Mouse (Mus musculus): ENCODE results near the gene Scgb1b12. TPM values are rescaled to one million over a fixed set of nuclear protein-coding genes. Genes with fewer than 3 reads are reported as not detected.
"Not testable (repeated sequence)": the region's sequence is repeated elsewhere in the genome, so short reads cannot be mapped to it uniquely, and the experiment has no call there.

Gene Scgb1b12
- not detected in 2 replicates for polyA plus RNA-seq (2015; fragmentation: Nextera tagmentation; extraction: Ambion mirVana)

DNA sequence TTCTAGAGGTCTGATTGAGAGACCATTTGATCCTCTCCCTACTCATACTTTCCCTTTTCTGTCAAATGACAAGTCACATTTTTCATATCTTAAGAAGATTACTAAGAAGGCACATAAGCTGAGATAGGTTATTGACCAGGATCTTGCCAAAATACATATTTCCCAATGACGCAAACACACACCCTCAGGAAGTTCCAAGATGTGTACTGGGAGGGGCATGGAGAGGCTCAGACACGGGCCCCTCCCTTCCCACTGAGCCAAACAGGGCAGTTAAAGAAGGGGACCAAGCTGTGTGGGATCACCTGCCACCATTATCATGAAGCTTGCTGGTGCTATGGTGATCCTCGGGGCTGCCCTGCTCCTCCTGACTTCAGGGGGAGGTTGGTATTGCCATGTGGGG, at the start of gene Scgb1b12:
Scgb1b12 (plus strand) TSS at position 301 of the 400 bp plus-strand sequence.
- WGBS (ENCODE audit: insufficient replicate concordance): 44% methylated on average over 2 of the region's 3 CpGs
- H3K4me3 ChIP-seq (ENCODE audit: low read depth, low read length); H3K36me3 ChIP-seq (ENCODE audit: control insufficient read depth, insufficient read depth); H3K4me2 ChIP-seq (ENCODE audit: low read depth, low read length); H3K9ac ChIP-seq (ENCODE audit: low read depth, low read length); H3K27me3 ChIP-seq (ENCODE audit: control insufficient read depth, insufficient read depth, low read depth, low read length); H3K4me1 ChIP-seq (ENCODE audit: control insufficient read depth, low read depth, low read length); H3K9me3 ChIP-seq (replicated peaks; ENCODE audit: control insufficient read depth, low read length); H3K27ac ChIP-seq (ENCODE audit: low read length); ATAC-seq (ENCODE audit: low read depth): not testable (repeated sequence)

DNA sequence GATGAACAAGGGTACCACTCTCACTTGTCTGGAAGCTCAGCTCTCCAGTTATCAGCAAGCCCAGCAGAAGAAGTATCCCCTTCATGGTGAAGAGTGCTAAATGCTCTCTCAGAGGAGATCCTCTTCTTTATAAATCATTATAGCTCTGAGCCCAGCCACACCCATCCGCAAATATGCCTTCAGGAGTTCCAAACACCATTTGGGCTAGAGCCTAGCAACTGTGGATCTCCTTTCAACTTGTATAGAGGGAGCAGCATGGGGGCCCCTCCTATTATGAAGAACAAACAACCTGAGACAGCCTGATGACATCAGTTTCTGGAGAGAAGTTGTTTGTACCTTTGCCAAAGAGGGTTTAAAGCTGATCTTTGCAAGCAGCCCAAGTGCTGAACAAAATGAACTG, 6.8 kb upstream of the Scgb1b12 start, which contains the start of gene Scgb2b12:
Scgb2b12 (minus strand) TSS at position 101 of the 400 bp plus-strand sequence.
- 43% methylated on average over 1 of the region's 1 CpGs for WGBS (ENCODE audit: insufficient replicate concordance)
- not testable (repeated sequence) for H3K36me3 ChIP-seq (ENCODE audit: control insufficient read depth, insufficient read depth); ATAC-seq (ENCODE audit: low read depth)

More for the DNA sequence above, 6.8 kb upstream of the Scgb1b12 start, which contains the start of gene Scgb2b12:
- not testable (repeated sequence) for H3K4me1 ChIP-seq (ENCODE audit: control insufficient read depth, low read depth, low read length); H3K4me3 ChIP-seq (ENCODE audit: low read depth, low read length); H3K9me3 ChIP-seq (replicated peaks; ENCODE audit: control insufficient read depth, low read length); H3K9ac ChIP-seq (ENCODE audit: low read depth, low read length); H3K27me3 ChIP-seq (ENCODE audit: control insufficient read depth, insufficient read depth, low read depth, low read length); H3K27ac ChIP-seq (ENCODE audit: low read length); H3K4me2 ChIP-seq (ENCODE audit: low read depth, low read length)

Other genes starting within 250 kb of the Scgb1b12 start
- not detected in 2 replicates for gene Scgb1b10, start 233.3 kb upstream of the Scgb1b12 start, polyA plus RNA-seq (2015; fragmentation: Nextera tagmentation; extraction: Ambion mirVana)
- gene Scgb2b11, start 123.0 kb upstream of the Scgb1b12 start, polyA plus RNA-seq (2015; fragmentation: Nextera tagmentation; extraction: Ambion mirVana): not detected in 2 replicates
- gene Scgb1b11, start 111.3 kb upstream of the Scgb1b12 start, polyA plus RNA-seq (2015; fragmentation: Nextera tagmentation; extraction: Ambion mirVana): not detected in 2 replicates
- not detected in 2 replicates for gene Scgb2b12, start 6.9 kb upstream of the Scgb1b12 start, polyA plus RNA-seq (2015; fragmentation: Nextera tagmentation; extraction: Ambion mirVana)
- not detected in 2 replicates for gene Scgb1b29, start 107.4 kb downstream of the Scgb1b12 start, polyA plus RNA-seq (2015; fragmentation: Nextera tagmentation; extraction: Ambion mirVana)

All from liver, embryonic 16.5 days (tissue).